Mouse (Mus musculus): ENCODE measurements at regions not wholly inside any gene's neighbourhood (a gene's known extent, or its start where the extent isn't known, plus 50 kb on each side); places are given as distances from the start of the nearest gene placed in this dataset.

DNA sequence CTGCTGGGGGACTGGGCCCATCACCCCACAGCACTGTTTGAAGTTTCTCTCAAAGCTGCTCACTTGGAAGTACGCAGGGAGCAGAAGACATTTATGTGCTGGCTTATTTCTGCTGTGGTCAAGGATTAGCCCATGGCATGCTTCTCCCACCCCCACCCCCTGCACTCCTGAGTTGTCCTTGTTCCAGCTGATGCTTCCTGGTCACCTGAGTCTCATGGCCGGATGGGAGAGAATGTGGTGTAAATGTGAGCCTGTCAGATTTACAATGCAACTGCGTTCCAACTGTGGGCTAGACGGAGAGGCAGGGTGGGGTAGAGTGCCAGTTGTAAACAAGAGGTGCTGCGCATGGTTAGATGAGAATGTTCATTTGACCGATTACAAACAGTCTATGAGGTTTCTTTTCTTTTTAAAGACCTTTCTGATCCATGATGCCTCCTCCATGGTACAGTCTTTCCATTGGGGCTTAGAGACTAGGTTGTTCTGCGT is 208.1 kb downstream of the Ktn1 start:
- no peak for TF ChIP-seq POLR2A (IDR thresholded peaks at IDR 0.05; ENCODE audit: borderline replicate concordance, extremely low read depth, low read depth, low read length)
- TF ChIP-seq CTCF (IDR thresholded peaks at IDR 0.05; ENCODE audit: insufficient read depth, low read length) = no peak
- DNase-seq = no peak
- Histone ChIP-seq H3K4me1 (ENCODE audit: control insufficient read depth, insufficient read depth, low read length) (no peaks in the 10 kb centered on the region), H3K4me3 (replicated peaks; ENCODE audit: extremely low read depth, low read depth, low read length) (no peak overlapping the region)
- WGBS = 73% methylated on average over 7 of the region's 7 CpGs

DNA sequence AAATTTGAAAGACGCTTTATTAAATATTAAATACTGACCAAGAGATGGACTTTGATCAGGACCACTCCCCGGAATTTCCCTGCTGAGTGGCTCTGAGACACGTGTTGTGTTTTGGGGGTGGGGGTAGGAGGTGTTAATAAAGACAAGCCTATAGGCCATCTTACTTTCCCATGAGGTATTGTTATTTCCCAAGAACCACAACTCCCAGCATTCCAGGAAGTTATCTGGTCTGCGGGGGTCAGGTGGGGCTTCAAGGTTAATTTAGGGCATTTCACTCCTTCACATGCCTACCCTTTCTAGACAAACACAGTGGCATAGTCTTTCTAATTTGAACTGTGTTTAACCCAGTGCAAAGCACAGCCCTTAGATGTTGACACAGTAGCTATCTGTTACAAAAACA is 209.0 kb downstream of the Ktn1 start:
- DNase-seq = no peak
- no peak overlapping the region for H3K4me3 ChIP-seq (replicated peaks; ENCODE audit: extremely low read depth, low read depth, low read length)
- TF ChIP-seq CTCF (IDR thresholded peaks at IDR 0.05; ENCODE audit: insufficient read depth, low read length) (no peak), POLR2A (IDR thresholded peaks at IDR 0.05; ENCODE audit: borderline replicate concordance, extremely low read depth, low read depth, low read length) (no peak)
- H3K4me1 ChIP-seq (ENCODE audit: control insufficient read depth, insufficient read depth, low read length) = no peaks in the 10 kb centered on the region
- WGBS = 80% methylated on average over 4 of the region's 4 CpGs

DNA sequence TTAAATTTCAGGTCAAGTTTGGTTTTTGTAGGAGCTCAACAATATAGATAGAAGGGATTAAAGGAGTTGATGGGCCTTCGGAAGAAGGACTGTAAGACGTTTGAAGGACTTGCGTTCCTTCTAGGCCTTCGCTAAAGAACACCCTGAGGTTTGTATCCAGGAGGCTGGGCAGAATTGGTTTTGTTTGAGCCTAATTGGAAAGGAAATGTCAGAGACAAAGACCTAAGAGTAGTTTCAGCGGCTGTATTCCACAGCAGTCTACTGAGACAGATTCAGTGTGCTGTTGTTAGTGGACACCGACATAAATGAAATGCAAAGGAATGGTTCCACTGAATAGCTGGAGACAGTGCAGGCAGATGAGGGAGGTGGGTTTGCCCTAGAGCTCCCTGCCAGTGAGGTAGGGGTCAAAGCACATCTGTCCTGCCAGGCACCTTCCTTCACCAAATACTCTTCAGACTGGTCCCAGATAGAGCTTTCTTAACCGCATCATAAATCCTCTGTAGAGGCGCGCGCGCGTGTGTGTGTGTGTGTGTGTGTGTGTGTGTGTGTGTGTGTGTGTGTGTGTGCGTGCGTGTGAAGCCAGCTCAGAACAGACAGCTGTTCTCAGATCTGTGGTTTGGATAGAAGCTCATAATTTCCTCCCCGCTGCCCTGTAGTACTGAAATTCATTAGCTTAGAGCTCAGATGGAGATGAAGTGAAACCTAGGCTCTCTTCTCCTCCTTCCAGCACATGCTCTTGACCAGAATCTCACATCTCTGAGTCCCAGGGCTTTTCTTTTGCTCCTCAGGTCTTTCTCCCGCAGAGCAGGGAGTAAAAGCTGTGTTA is 209.7 kb downstream of the Ktn1 start:
- no peaks in the 10 kb centered on the region for H3K4me1 ChIP-seq (ENCODE audit: control insufficient read depth, insufficient read depth, low read length)
- no peak for TF ChIP-seq POLR2A (IDR thresholded peaks at IDR 0.05; ENCODE audit: borderline replicate concordance, extremely low read depth, low read depth, low read length)
- DNase-seq = no peak
- WGBS = 75% methylated on average over 16 of the region's 16 CpGs
- H3K4me3 ChIP-seq (replicated peaks; ENCODE audit: extremely low read depth, low read depth, low read length) = no peak overlapping the region

DNA sequence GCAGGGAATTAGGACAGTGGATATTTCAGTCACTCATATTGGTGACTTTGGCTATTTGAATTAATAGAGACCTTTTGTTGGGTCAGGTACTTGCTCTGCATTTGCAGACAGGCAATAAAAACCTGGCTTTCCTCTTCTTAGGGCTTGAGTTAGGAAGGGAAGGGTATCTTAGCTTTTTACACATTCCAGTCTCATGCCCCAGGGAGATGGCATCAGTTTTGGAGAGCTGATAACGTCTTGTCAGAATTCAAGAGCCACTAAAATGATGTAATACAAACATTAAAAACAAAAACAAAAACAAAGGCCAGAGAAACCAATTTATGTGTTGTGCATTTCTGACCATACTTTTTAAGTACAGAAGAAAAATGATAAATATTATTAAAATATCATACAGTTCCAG is 214.3 kb downstream of the Ktn1 start:
- TF ChIP-seq CTCF (IDR thresholded peaks at IDR 0.05; ENCODE audit: insufficient read depth, low read length) (no peak), POLR2A (IDR thresholded peaks at IDR 0.05; ENCODE audit: borderline replicate concordance, extremely low read depth, low read depth, low read length) (no peak)
- Histone ChIP-seq H3K4me3 (replicated peaks; ENCODE audit: extremely low read depth, low read depth, low read length) (no peak overlapping the region), H3K4me1 (ENCODE audit: control insufficient read depth, insufficient read depth, low read length) (no peaks in the 10 kb centered on the region)
- WGBS = 56% methylated on average over 1 of the region's 1 CpGs
- no peak for DNase-seq

DNA sequence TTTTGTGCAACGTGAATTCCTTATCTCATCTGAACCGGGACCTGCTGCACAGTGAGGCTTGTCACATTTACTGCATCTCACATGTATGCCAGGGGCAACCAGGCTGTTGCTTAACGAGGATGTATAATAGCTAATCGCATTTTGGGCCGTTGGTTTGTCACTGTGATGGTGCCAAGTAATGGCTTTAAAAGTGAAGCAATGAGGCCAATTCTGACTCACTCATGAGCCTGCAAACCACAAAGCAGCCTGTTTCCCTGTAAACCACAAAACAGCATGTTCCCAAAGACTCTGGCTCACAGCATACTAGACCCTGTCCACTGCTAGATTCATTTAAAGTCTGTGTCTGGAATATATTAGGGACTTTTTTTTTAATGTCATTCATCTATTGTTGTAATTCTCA is 214.8 kb downstream of the Ktn1 start:
- no peaks in the 10 kb centered on the region for H3K4me1 ChIP-seq (ENCODE audit: control insufficient read depth, insufficient read depth, low read length)
- DNase-seq = no peak
- TF ChIP-seq POLR2A (IDR thresholded peaks at IDR 0.05; ENCODE audit: borderline replicate concordance, extremely low read depth, low read depth, low read length) = no peak
- no peak for TF ChIP-seq CTCF (IDR thresholded peaks at IDR 0.05; ENCODE audit: insufficient read depth, low read length)
- no peak overlapping the region for H3K4me3 ChIP-seq (replicated peaks; ENCODE audit: extremely low read depth, low read depth, low read length)
- 39% methylated on average over 5 of the region's 5 CpGs for WGBS

DNA sequence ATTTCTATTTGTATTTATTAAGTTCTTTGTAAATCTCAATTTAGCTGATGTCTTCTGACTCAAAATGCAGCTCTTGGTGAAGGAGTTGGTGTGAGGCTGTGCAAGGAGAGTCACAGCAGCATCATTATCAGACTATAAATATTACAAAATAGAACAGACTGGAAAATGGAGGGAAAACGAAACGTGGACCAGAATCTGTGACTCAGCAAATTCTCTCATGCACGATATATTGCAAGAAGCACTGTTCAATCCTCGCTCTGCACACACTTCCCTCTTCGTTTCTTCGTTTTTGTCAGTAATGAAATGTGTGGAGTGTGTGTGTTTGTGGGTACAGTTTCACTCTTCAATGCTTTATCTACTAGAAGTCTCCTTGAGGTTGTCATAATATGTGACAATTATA is 215.5 kb downstream of the Ktn1 start:
- Histone ChIP-seq H3K4me3 (replicated peaks; ENCODE audit: extremely low read depth, low read depth, low read length) (no peak overlapping the region), H3K4me1 (ENCODE audit: control insufficient read depth, insufficient read depth, low read length) (no peaks in the 10 kb centered on the region)
- DNase-seq = no peak
- no peak for TF ChIP-seq CTCF (IDR thresholded peaks at IDR 0.05; ENCODE audit: insufficient read depth, low read length)
- WGBS = 62% methylated on average over 6 of the region's 6 CpGs

DNA sequence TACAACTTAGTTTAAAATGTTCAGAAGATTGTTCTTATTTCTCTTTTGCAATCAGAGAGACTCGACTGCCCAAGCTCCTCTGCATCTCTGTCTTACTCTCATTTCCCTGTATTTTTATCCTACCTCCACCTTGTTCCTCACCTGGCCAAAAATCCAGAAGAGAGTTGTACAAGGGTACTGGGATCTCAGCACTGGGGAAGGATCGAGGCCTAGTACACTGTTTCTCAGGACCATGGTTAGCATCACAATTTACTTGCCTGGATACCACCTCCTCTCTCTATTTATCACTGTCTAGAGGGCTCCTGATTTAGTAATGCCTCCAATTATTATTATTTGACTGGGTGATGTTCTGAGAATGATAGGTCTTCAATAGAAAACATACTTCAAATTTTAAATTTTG is 218.8 kb downstream of the Ktn1 start:
- 67% methylated on average over 2 of the region's 2 CpGs for WGBS
- DNase-seq = no peak
- no peak for TF ChIP-seq CTCF (IDR thresholded peaks at IDR 0.05; ENCODE audit: insufficient read depth, low read length)
- TF ChIP-seq POLR2A (IDR thresholded peaks at IDR 0.05; ENCODE audit: borderline replicate concordance, extremely low read depth, low read depth, low read length) = no peak
- Histone ChIP-seq H3K4me3 (replicated peaks; ENCODE audit: extremely low read depth, low read depth, low read length) (no peak overlapping the region), H3K4me1 (ENCODE audit: control insufficient read depth, insufficient read depth, low read length) (no peaks in the 10 kb centered on the region)

DNA sequence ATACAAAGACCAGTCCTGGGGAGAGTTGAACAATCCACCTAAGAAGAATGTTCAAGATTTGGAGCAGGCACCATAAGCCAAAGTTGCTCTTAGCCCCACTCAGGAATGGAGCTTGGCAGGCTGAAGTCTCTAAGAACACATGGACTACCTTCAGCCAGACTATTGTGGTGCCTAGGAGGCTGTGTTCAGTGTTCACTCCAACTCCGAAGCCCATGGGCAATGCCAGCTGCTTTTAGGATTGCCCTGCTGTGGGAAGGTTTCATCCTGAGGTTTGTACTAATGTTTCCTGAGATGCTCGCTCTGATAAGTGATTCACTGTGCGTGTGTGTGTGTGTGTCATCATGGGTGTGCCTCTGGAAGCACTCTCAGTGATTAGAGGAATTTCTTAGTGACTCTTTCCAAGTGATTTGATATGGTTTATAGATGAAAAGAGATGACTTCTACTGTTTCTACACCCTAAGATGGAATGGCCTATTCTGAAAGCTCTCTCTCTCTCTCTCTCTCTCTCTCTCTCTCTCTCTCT is 220.1 kb downstream of the Ktn1 start:
- DNase-seq = no peak
- no peak overlapping the region for H3K4me3 ChIP-seq (replicated peaks; ENCODE audit: extremely low read depth, low read depth, low read length)
- WGBS = 66% methylated on average over 3 of the region's 3 CpGs
- TF ChIP-seq CTCF (IDR thresholded peaks at IDR 0.05; ENCODE audit: insufficient read depth, low read length) (no peak), POLR2A (IDR thresholded peaks at IDR 0.05; ENCODE audit: borderline replicate concordance, extremely low read depth, low read depth, low read length) (no peak)
- no peaks in the 10 kb centered on the region for H3K4me1 ChIP-seq (ENCODE audit: control insufficient read depth, insufficient read depth, low read length)

DNA sequence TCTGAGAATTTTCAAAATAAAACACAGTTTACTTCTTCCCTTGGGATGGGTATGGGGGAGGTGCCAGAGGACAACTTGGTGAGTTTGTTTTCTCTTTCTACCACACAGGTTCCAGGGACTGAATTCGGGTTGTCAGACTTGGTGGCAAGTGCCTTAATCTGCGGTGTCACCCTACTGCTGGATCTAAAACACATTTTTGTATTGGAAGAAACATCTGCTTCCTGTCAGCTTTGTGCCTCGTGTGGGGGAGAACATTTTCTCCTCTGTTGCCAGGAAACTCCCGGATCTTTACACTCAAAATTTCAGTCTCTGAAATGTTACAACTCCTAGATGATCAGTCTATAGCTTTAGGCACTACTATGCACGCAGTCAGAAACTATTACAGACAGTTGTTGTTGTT is 228.3 kb downstream of the Ktn1 start:
- Histone ChIP-seq H3K4me1 (ENCODE audit: control insufficient read depth, insufficient read depth, low read length) (no peaks in the 10 kb centered on the region), H3K4me3 (replicated peaks; ENCODE audit: extremely low read depth, low read depth, low read length) (no peak overlapping the region)
- DNase-seq = no peak
- 26% methylated on average over 5 of the region's 5 CpGs for WGBS
- TF ChIP-seq CTCF (IDR thresholded peaks at IDR 0.05; ENCODE audit: insufficient read depth, low read length) = no peak
- no peak for TF ChIP-seq POLR2A (IDR thresholded peaks at IDR 0.05; ENCODE audit: borderline replicate concordance, extremely low read depth, low read depth, low read length)

DNA sequence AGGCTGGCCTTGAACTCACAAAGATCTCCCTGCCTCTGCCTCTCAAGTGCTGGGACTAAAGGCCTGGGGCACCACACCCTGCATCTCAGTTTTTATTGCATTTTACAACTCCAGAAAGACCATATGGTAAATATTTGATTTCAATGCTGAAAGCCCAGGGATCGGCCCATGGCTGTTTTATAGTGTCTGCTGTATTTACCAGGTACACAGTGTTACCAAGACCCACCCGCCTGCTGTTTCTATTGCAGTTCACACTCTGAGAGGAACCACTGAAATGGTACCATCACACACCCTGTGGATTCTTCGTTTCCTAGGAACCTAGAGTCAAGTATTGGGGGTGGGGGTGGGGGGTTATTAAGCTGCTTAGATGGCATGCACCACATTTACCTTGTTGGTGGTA is 228.9 kb downstream of the Ktn1 start:
- no peaks in the 10 kb centered on the region for H3K4me1 ChIP-seq (ENCODE audit: control insufficient read depth, insufficient read depth, low read length)
- no peak for DNase-seq
- no peak overlapping the region for H3K4me3 ChIP-seq (replicated peaks; ENCODE audit: extremely low read depth, low read depth, low read length)
- WGBS = 74% methylated on average over 3 of the region's 3 CpGs
- TF ChIP-seq CTCF (IDR thresholded peaks at IDR 0.05; ENCODE audit: insufficient read depth, low read length) = no peak
- TF ChIP-seq POLR2A (IDR thresholded peaks at IDR 0.05; ENCODE audit: borderline replicate concordance, extremely low read depth, low read depth, low read length) = no peak

Measured in lung, adult 2 months (tissue).